Mouse (Mus musculus): ENCODE data around the gene 4933406M09Rik. TPM values are rescaled to one million over a fixed set of nuclear protein-coding genes. Genes with fewer than 3 reads are reported as not detected.

4933406M09Rik gene
- total and polyA plus RNA-seq, 3 experiments: not detected

GRCm38 (mm10) chr1:134341641-134342277 lies 44.0 kb upstream of the 4933406M09Rik start:
- Histone ChIP-seq H3K4me1 (ENCODE audit: control insufficient read depth in 1 of 2, insufficient read depth in 2 of 2, low read length in 2 of 2) (no peaks in the 10 kb centered on the region), H3K4me3 (ENCODE audit: control insufficient read depth in 1 of 2, insufficient read depth in 1 of 2, low read depth in 2 of 2, low read length in 2 of 2) (no peak overlapping the region), H3K27me3 (ENCODE audit: control insufficient read depth in 1 of 2, insufficient read depth in 2 of 2, low read length in 2 of 2) (no peaks in the 10 kb centered on the region), H3K27ac (ENCODE audit: control insufficient read depth, low read depth, low read length) (no peak overlapping the region), H3K9ac (ENCODE audit: control insufficient read depth, low read depth, low read length, poor library complexity, severe bottlenecking) (no peak overlapping the region), H3K9me3 (replicated peaks; ENCODE audit: insufficient read depth, low read length) (no peaks in the 10 kb centered on the region), H3K79me2 (ENCODE audit: control insufficient read depth, insufficient read depth, low read length, poor library complexity) (no peaks in the 10 kb centered on the region), H3K36me3 (ENCODE audit: control insufficient read depth in 1 of 2, insufficient read depth in 2 of 2, low read length in 2 of 2) (peaks cover 0 to 1% of the 10 kb centered on the region in 2 experiments; a peak in 1 of 4 replicates)
- TF ChIP-seq TCF12 (IDR thresholded peaks at IDR 0.05; ENCODE audit: low read depth, low read length): no peak
- TF ChIP-seq EP300 (IDR thresholded peaks at IDR 0.05; ENCODE audit: low read depth in 1 of 2, low read length in 2 of 2): no peak
- TF ChIP-seq CTCF (IDR thresholded peaks at IDR 0.05 in 2 of 3, conservative IDR thresholded peaks at IDR 0.05 in 1 of 3; ENCODE audit: control insufficient read depth in 1 of 3, insufficient read depth in 1 of 3, low read depth in 2 of 3, low read length in 3 of 3, poor library complexity in 1 of 3, severe bottlenecking in 1 of 3): no peak
- no peak for TF ChIP-seq CHD2 (IDR thresholded peaks at IDR 0.05; ENCODE audit: low read length)
- no peak for TF ChIP-seq MEF2A (IDR thresholded peaks at IDR 0.05; ENCODE audit: extremely low read depth, insufficient replicate concordance, low read depth, low read length, poor library complexity, severe bottlenecking)
- TF ChIP-seq ZC3H11A (IDR thresholded peaks at IDR 0.05; ENCODE audit: low read depth, low read length): no peak
- no peak for TF ChIP-seq USF1 (IDR thresholded peaks at IDR 0.05; ENCODE audit: low read depth, low read length)
- no peak for TF ChIP-seq USF2 (IDR thresholded peaks at IDR 0.05; ENCODE audit: borderline replicate concordance in 1 of 2, insufficient read depth in 1 of 2, low read depth in 1 of 2, low read length in 2 of 2)
- TF ChIP-seq RAD21 (IDR thresholded peaks at IDR 0.05; ENCODE audit: low read depth, low read length): no peak
- no peak for TF ChIP-seq MAFK (IDR thresholded peaks at IDR 0.05; ENCODE audit: borderline replicate concordance, low read depth, low read length)
- no peak for TF ChIP-seq ZMIZ1 (IDR thresholded peaks at IDR 0.05; ENCODE audit: low read depth, low read length)
- TF ChIP-seq MAZ (IDR thresholded peaks at IDR 0.05; ENCODE audit: low read depth, low read length): no peak
- TF ChIP-seq KAT2A (conservative IDR thresholded peaks at IDR 0.05; ENCODE audit: low read depth, low read length): no peak
- no peak for DNase-seq (ENCODE audit: low read depth, low spot score)

DNA sequence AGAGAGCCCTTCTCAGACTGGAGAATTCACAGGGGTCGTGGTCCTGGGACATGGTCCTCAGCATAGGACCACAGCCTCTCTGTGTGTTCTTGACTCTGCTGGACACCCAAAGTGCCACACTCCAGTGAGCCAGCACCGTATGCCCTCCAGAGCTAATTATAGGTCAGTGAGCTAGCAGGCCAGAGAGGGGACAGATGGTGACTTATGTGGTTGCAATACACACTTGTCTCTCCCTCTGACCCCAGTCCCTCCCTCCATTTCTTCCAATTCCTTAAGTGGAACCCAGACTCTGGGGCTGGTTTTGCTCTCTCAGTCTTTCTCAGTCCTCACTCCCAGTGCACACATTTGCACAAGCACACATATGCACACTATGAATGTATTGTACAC lies 43.5 kb upstream of the 4933406M09Rik start:
- Histone ChIP-seq H3K27ac (ENCODE audit: control insufficient read depth, low read depth, low read length) (no peak overlapping the region), H3K4me3 (ENCODE audit: control insufficient read depth in 1 of 2, insufficient read depth in 1 of 2, low read depth in 2 of 2, low read length in 2 of 2) (no peak overlapping the region), H3K79me2 (ENCODE audit: control insufficient read depth, insufficient read depth, low read length, poor library complexity) (no peaks in the 10 kb centered on the region), H3K27me3 (ENCODE audit: control insufficient read depth in 1 of 2, insufficient read depth in 2 of 2, low read length in 2 of 2) (no peaks in the 10 kb centered on the region), H3K36me3 (ENCODE audit: control insufficient read depth in 1 of 2, insufficient read depth in 2 of 2, low read length in 2 of 2) (peaks cover 0 to 1% of the 10 kb centered on the region in 2 experiments; a peak in 1 of 4 replicates), H3K4me1 (ENCODE audit: control insufficient read depth in 1 of 2, insufficient read depth in 2 of 2, low read length in 2 of 2) (no peaks in the 10 kb centered on the region), H3K9me3 (replicated peaks; ENCODE audit: insufficient read depth, low read length) (no peaks in the 10 kb centered on the region), H3K9ac (ENCODE audit: control insufficient read depth, low read depth, low read length, poor library complexity, severe bottlenecking) (no peak overlapping the region)
- no peak for DNase-seq (ENCODE audit: low read depth, low spot score)
- TF ChIP-seq ZKSCAN1 (IDR thresholded peaks at IDR 0.05; ENCODE audit: low read depth, low read length) (no peak), MAZ (IDR thresholded peaks at IDR 0.05; ENCODE audit: low read depth, low read length) (no peak), USF2 (IDR thresholded peaks at IDR 0.05; ENCODE audit: borderline replicate concordance in 1 of 2, insufficient read depth in 1 of 2, low read depth in 1 of 2, low read length in 2 of 2) (no peak), POLR2A (IDR thresholded peaks at IDR 0.05; ENCODE audit: control insufficient read depth in 1 of 2, insufficient read depth in 1 of 2, low read depth in 1 of 2, low read length in 2 of 2, poor library complexity in 1 of 2) (no peak), MXI1 (IDR thresholded peaks at IDR 0.05; ENCODE audit: low read depth, low read length) (no peak), RAD21 (IDR thresholded peaks at IDR 0.05; ENCODE audit: low read depth, low read length) (no peak), ELF1 (IDR thresholded peaks at IDR 0.05; ENCODE audit: low read depth, low read length) (no peak), MAX (IDR thresholded peaks at IDR 0.05; ENCODE audit: low read length) (no peak), TBP (IDR thresholded peaks at IDR 0.05; ENCODE audit: low read depth, low read length) (no peak), TAL1 (IDR thresholded peaks at IDR 0.05; ENCODE audit: low read length) (no peak), RCOR1 (IDR thresholded peaks at IDR 0.05; ENCODE audit: low read depth, low read length) (no peak), UBTF (IDR thresholded peaks at IDR 0.05; ENCODE audit: borderline replicate concordance, insufficient read depth, low read depth, low read length) (no peak), POLR2AphosphoS2 (IDR thresholded peaks at IDR 0.05; ENCODE audit: low read length) (no peak), ZNF384 (IDR thresholded peaks at IDR 0.05; ENCODE audit: low read depth, low read length) (no peak)

Data from MEL (cell line).